Mouse (Mus musculus) neural tube, embryonic 15.5 days (tissue): ENCODE measurements around the gene Fcgr4. TPM values are rescaled to one million over a fixed set of nuclear protein-coding genes. Genes with fewer than 3 reads are reported as not detected.
"Not testable (repeated sequence)": the region's sequence is repeated elsewhere in the genome, so short reads cannot be mapped to it uniquely, and the experiment has no call there.

Experiments used
- ATAC-seq: fragments of 200-750 bp; cut with Nextera tagmentation; 2 replicates; pipeline ENCODE4 v1.8.0; 2017; ENCODE audit warnings: mild to moderate bottlenecking, moderate TSS enrichment, moderate library complexity; ENCODE audit not compliant: low FRiP score
- H3K27ac ChIP-seq: fragments of 300-500 bp; sonication (generic); replicated peaks from 2 replicates; pipeline ENCODE4 v1.5.1; 2015; ENCODE audit warnings: mild to moderate bottlenecking, inconsistent platforms
- H3K27me3 ChIP-seq: fragments of 300-500 bp; sonication (generic); replicated peaks from 2 replicates; pipeline ENCODE4 v1.6.1; 2015; ENCODE audit warnings: inconsistent platforms
- H3K36me3 ChIP-seq: fragments of 300-500 bp; sonication (generic); 2 replicates; pipeline ENCODE4 v1.6.1; 2015; ENCODE audit warnings: inconsistent platforms
- H3K4me1 ChIP-seq: fragments of 300-500 bp; sonication (generic); 2 replicates; pipeline ENCODE4 v1.6.1; 2015; ENCODE audit warnings: inconsistent platforms
- H3K4me2 ChIP-seq: fragments of 300-500 bp; sonication (generic); 2 replicates; pipeline ENCODE4 v1.6.1; 2015; ENCODE audit warnings: inconsistent platforms, mild to moderate bottlenecking, moderate library complexity
- H3K4me3 ChIP-seq: fragments of 300-500 bp; sonication (generic); replicated peaks from 2 replicates; pipeline ENCODE4 v1.5.1; 2015; ENCODE audit warnings: mild to moderate bottlenecking, inconsistent platforms
- H3K9ac ChIP-seq: fragments of 300-500 bp; sonication (generic); replicated peaks from 2 replicates; pipeline ENCODE4 v1.6.1; 2015; ENCODE audit warnings: mild to moderate bottlenecking, inconsistent platforms
- H3K9me3 ChIP-seq: fragments of 300-500 bp; sonication (generic); replicated peaks from 2 replicates; pipeline ENCODE4 v1.6.1; 2016; ENCODE audit warnings: inconsistent platforms
- WGBS: fragments of 180-500 bp; shearing (Covaris S2); methylation state at CpG from one replicate; pipeline ENCODE4 v1.1.7; 2015; ENCODE audit warnings: mixed read lengths; 5-methylcytosine and 5-hydroxymethylcytosine counted together
- polyA plus RNA-seq: library from polyadenylated mRNA; unstranded; fragments of >200 nt; fragmentation: Nextera tagmentation; extraction: Ambion mirVana; gene quantifications from 2 replicates; pipeline ENCODE4 v1.2.1, GENCODE M21; 2015

The Fcgr4 gene
- polyA plus RNA-seq = 0.40 and 0.95 TPM in 2 replicates

DNA sequence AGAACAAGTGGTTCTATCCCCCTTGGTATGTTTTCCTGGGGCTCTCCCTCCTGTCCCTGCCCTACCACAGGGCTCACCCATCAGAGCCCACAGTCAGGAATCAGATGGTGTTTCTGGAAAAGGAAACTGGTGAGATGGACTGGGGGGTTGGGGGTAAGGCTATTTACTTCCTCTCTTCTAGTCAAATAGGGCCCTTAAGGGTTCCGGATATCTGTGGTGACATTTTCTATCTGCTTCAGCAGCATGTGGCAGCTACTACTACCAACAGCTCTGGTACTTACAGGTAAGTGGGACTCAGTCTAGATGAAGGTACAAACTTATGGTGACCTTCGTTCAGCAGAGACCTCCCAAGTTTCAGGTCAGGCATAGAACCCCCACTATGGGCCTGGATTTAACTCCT is at the start of gene Fcgr4:
Fcgr4 (plus strand) TSS at position 184 of the 400 bp plus-strand sequence.
- H3K4me3 ChIP-seq = no peak within 1 kb of the TSS
- H3K36me3 ChIP-seq = no peaks in the 10 kb centered on the region
- no peaks in the 10 kb centered on the region for H3K4me1 ChIP-seq
- no peaks in the 10 kb centered on the region for H3K27me3 ChIP-seq
- H3K9ac ChIP-seq = no peak within 1 kb of the TSS
- no peak within 1 kb of the TSS for H3K4me2 ChIP-seq
- no peak within 1 kb of the TSS for H3K27ac ChIP-seq
- WGBS = 92% methylated on average over 2 of the region's 2 CpGs
- no peak for ATAC-seq
- H3K9me3 ChIP-seq = no peaks in the 10 kb centered on the region

DNA sequence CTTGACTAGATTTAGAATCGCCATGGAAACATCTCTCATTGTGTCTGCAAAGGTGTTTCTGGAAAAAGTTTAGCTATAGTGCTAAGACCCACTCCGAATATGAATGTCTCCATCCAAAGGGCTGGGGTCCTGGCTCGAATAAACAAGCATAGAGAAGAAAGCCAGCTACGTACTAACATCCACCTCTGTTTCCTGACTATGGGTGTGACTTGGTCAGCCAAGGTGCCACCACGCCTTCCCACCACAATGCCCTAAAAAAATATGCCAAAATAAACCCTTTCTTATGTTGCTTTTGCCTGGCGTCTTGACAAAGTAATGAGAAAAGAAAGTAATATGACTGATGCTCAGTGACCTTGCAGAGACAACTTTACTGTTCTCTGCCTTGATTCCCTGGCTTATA is 46.2 kb upstream of the Fcgr4 start:
- 87% methylated on average over 6 of the region's 6 CpGs for WGBS
- Histone ChIP-seq H3K9ac (no peak overlapping the region), H3K36me3 (no peaks in the 10 kb centered on the region), H3K4me2 (no peak overlapping the region), H3K27ac (no peak overlapping the region), H3K27me3 (no peaks in the 10 kb centered on the region), H3K9me3 (no peaks in the 10 kb centered on the region), H3K4me3 (no peak overlapping the region), H3K4me1 (no peaks in the 10 kb centered on the region)
- ATAC-seq = no peak

DNA sequence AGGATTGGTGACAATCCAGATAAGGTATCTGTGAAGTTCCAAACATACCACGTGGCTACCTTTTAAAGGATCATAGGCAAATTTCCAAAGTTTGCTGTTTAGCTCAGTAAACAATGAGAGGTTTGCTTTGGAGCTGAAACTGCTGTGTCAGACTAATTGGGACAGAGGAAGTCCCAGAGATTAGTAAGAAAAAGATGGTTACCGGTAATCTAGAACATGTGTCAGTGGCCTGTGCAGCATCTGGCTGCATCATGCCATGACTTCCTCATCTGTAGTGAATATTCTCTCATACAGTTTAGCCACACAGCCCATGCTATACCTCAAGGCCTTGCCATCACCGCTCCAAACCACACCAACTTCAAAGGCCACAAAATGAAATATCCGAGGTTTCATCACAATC is 45.8 kb upstream of the Fcgr4 start:
- no peak for ATAC-seq
- H3K4me1 ChIP-seq = no peaks in the 10 kb centered on the region
- H3K36me3 ChIP-seq = no peaks in the 10 kb centered on the region
- H3K4me3 ChIP-seq = no peak overlapping the region
- H3K9me3 ChIP-seq = no peaks in the 10 kb centered on the region
- no peak overlapping the region for H3K27ac ChIP-seq
- WGBS = 88% methylated on average over 4 of the region's 4 CpGs
- no peak overlapping the region for H3K4me2 ChIP-seq
- H3K9ac ChIP-seq = no peak overlapping the region
- no peaks in the 10 kb centered on the region for H3K27me3 ChIP-seq

DNA sequence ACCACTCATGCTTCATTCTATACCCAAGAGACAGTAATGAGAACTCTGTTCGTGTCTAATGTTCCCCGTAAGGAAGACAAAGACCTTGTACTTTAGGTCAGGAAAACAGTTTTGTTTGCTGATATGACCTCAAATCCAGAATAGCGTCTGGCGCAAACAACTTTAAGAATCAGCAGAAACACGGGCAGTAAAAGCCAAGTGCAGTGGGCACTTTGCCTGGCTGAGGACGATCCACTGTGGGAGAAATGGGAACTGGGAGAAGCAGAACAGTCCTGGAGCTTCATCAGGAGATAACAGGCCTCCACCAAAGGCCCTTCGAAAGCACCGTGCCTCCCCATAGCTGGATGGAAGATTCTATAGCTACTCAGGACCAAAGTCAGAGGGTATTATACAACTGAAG is 44.5 kb upstream of the Fcgr4 start:
- Histone ChIP-seq H3K9ac (no peak overlapping the region), H3K4me2 (no peak overlapping the region), H3K4me1 (no peaks in the 10 kb centered on the region), H3K4me3 (no peak overlapping the region), H3K27ac (no peak overlapping the region), H3K36me3 (no peaks in the 10 kb centered on the region), H3K27me3 (no peaks in the 10 kb centered on the region), H3K9me3 (no peaks in the 10 kb centered on the region)
- ATAC-seq = no peak
- WGBS = 88% methylated on average over 8 of the region's 8 CpGs

DNA sequence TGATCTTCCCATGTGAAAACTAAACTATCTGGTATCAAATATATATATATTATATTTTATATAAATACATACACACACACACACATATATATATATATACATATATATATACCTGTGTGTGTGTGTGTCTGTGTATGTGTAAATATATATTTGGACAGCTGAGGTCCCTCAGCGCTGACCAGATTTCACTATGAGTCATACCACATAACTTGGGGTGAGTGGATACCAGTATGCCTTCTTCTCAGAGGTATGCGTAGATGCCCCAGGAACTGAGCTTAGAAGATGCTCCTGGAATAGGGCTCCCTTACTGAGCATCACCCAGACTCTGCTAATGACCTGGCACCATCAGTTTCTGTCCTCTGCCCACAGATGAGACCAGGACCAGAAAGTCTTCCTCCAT is 44.0 kb upstream of the Fcgr4 start:
- WGBS = 94% methylated on average over 2 of the region's 2 CpGs
- Histone ChIP-seq H3K27ac (no peak overlapping the region), H3K4me1 (no peaks in the 10 kb centered on the region), H3K36me3 (no peaks in the 10 kb centered on the region), H3K27me3 (no peaks in the 10 kb centered on the region), H3K4me2 (no peak overlapping the region), H3K9me3 (no peaks in the 10 kb centered on the region), H3K4me3 (no peak overlapping the region), H3K9ac (no peak overlapping the region)
- no peak for ATAC-seq

DNA sequence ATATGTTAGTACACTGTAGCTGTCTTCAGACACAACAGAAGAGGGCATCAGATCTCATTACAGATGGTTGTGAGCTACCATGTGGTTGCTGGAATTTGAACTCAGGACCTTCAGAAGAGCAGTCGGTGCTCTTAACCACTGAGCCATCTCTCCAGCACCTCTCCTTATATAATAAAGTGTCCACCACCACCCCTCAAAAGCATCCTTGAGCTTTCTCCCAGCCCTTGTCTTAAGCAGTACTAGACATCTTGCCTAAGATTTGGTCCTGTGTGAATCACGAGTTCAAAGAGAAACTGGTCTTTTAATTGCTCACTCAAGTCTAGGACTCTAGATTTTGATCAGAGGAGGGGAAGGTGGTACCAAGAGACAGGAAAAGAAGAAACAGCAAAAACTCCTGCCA is 43.4 kb upstream of the Fcgr4 start:
- H3K36me3 ChIP-seq, H3K9ac ChIP-seq, ATAC-seq, H3K9me3 ChIP-seq, H3K4me3 ChIP-seq, H3K4me1 ChIP-seq, H3K27ac ChIP-seq, H3K4me2 ChIP-seq, H3K27me3 ChIP-seq: not testable (repeated sequence)
- WGBS = 67% methylated on average over 2 of the region's 2 CpGs

DNA sequence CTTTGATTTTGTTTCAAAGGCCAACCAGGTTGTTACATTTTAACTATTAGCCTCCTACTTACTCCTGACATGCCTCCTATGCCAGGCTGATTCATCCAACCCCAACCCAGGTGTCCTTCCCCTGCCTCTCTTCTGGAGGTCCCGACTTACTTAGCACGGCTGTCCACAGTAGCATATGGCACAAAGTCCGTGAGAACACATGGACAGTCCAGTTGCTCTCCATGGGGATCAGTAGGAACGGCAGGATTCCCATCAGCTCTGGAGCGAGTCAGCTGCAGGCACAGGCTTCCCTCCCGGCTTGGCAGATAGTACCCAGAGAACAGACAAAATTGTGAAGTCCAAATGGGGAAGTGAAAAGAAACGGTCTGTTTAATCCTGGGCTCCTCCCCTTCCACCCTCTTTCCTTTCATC is 43.0 kb upstream of the Fcgr4 start:
- ATAC-seq = no peak
- WGBS = 83% methylated on average over 7 of the region's 7 CpGs

DNA sequence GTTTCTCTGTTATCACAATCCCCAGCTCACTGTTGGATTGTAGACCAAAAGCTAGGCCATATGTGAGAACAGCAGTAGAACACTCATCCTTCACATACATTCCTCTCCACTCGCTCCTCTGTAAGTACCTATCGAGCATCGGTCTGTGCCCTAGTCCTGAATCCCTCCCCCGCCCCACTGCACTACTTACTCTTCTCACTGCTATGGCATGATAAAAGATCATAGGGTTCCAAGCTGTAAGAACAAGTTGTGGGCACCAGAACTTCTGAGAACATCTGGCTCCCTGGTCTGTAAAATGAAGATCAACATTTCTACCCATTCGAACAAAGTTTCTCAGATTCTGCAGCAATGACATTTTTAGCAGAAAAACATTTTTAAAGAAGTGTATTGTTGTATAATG is 42.3 kb upstream of the Fcgr4 start, which contains the start of gene Fcgr2b:
Fcgr2b (minus strand) TSS at position 101 of the 400 bp plus-strand sequence.
- ATAC-seq = no peak
- H3K4me1 ChIP-seq = no peaks in the 10 kb centered on the region
- no peaks in the 10 kb centered on the region for H3K27me3 ChIP-seq
- no peak within 1 kb of the TSS for H3K4me2 ChIP-seq
- no peak within 1 kb of the TSS for H3K9ac ChIP-seq
- no peaks in the 10 kb centered on the region for H3K9me3 ChIP-seq
- WGBS = 94% methylated on average over 5 of the region's 5 CpGs
- no peak within 1 kb of the TSS for H3K27ac ChIP-seq
- no peaks in the 10 kb centered on the region for H3K36me3 ChIP-seq
- H3K4me3 ChIP-seq = no peak within 1 kb of the TSS

More for the DNA sequence above, 43.0 kb upstream of the Fcgr4 start:
- no peak overlapping the region for H3K27ac ChIP-seq
- no peak overlapping the region for H3K9ac ChIP-seq
- no peaks in the 10 kb centered on the region for H3K27me3 ChIP-seq
- H3K9me3 ChIP-seq = no peaks in the 10 kb centered on the region
- H3K4me1 ChIP-seq = no peaks in the 10 kb centered on the region
- no peak overlapping the region for H3K4me2 ChIP-seq
- no peaks in the 10 kb centered on the region for H3K36me3 ChIP-seq
- no peak overlapping the region for H3K4me3 ChIP-seq

DNA sequence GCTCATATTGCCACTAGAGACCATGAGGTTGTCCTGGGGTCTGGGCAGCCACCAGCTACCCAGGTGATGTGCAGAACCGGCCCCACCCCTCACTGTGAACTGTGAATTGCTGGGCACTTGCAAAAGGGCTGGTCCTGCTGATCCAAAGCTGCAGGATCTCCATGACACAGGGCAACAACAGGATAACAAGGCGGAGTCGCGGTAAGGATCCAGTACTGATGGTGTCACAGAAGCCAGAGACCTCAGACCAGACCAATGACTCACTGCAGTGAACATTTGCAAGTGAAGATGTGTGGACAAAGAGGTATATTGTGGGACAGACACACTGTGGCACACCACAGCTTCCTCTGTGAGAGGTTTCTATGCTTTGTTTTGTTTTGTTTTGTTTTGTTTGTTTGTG is 40.1 kb upstream of the Fcgr4 start:
- H3K4me1 ChIP-seq = no peaks in the 10 kb centered on the region
- H3K9me3 ChIP-seq = no peaks in the 10 kb centered on the region
- 88% methylated on average over 4 of the region's 4 CpGs for WGBS
- no peak overlapping the region for H3K9ac ChIP-seq
- H3K27me3 ChIP-seq = no peaks in the 10 kb centered on the region
- H3K4me2 ChIP-seq = no peak overlapping the region
- no peak overlapping the region for H3K27ac ChIP-seq
- H3K36me3 ChIP-seq = no peaks in the 10 kb centered on the region
- no peak for ATAC-seq
- no peak overlapping the region for H3K4me3 ChIP-seq

DNA sequence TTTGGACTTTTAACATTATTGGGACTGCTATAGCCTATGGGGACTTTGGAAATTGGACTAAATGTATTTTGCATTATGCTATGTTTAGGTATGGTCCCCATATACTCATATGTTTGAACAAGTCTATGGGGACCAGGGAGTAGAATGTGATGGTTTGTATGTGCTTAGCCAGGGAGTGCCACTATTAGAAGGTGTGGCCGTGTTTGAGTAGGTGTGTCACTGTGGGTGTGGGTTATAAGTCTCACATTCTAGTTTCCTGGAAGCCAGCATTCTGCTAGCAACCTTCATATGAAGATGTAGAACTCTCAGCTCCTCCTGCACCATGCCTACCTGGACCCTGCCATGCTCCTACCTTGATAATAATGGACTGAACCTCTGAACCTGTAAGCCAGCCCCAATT is 37.0 kb upstream of the Fcgr4 start:
- H3K4me1 ChIP-seq, H3K4me3 ChIP-seq, H3K9me3 ChIP-seq, H3K36me3 ChIP-seq, ATAC-seq, H3K27ac ChIP-seq, H3K27me3 ChIP-seq, H3K9ac ChIP-seq, H3K4me2 ChIP-seq: not testable (repeated sequence)
- WGBS = 93% methylated on average over 1 of the region's 1 CpGs

DNA sequence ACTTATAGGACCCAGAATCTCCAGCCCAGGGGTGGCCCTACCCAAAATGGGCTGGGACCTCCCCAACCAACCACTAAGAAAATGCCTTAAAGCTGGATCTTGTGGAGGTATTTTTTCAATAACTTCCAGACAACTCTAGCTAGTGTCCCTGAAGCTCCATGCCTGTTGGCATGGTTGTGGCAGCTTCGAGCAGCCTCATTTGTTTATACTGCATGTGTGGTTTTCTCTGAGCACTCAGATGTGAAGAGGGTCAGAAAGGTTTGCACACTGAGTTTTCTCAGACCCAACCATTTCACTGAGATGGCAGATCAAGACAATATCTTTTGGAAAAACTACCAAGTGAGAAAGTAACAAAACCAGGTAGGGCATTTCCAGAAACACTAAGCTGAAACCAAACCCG is 36.4 kb upstream of the Fcgr4 start:
- ATAC-seq = no peak
- Histone ChIP-seq H3K27me3 (no peaks in the 10 kb centered on the region), H3K9ac (no peak overlapping the region), H3K4me2 (no peak overlapping the region), H3K4me3 (no peak overlapping the region), H3K27ac (no peak overlapping the region), H3K4me1 (no peaks in the 10 kb centered on the region), H3K9me3 (no peaks in the 10 kb centered on the region), H3K36me3 (no peaks in the 10 kb centered on the region)
- 89% methylated on average over 2 of the region's 2 CpGs for WGBS

DNA sequence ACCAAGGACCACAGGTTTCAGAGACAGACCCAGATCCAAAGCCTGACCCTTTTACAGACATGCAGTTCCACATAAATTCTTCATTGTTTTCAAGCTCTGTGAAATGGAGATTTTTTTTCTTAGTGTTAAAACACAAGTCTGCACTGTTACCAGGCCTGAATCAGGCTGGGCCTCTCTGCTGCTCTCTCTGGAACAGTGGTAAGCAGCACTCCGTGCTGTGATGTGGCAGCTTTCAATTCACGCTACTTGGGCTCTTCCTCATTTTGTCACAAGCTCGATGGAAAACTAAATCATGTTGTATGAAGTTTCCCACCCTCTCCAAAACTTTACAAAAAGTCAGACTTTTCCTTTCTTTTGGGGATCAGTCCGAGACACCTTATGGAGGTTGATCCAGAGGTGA is 35.7 kb upstream of the Fcgr4 start:
- H3K9ac ChIP-seq = no peak overlapping the region
- ATAC-seq = no peak
- no peaks in the 10 kb centered on the region for H3K27me3 ChIP-seq
- no peaks in the 10 kb centered on the region for H3K36me3 ChIP-seq
- no peak overlapping the region for H3K4me2 ChIP-seq
- H3K9me3 ChIP-seq = no peaks in the 10 kb centered on the region
- no peaks in the 10 kb centered on the region for H3K4me1 ChIP-seq
- H3K4me3 ChIP-seq = no peak overlapping the region
- 82% methylated on average over 4 of the region's 4 CpGs for WGBS
- no peak overlapping the region for H3K27ac ChIP-seq

DNA sequence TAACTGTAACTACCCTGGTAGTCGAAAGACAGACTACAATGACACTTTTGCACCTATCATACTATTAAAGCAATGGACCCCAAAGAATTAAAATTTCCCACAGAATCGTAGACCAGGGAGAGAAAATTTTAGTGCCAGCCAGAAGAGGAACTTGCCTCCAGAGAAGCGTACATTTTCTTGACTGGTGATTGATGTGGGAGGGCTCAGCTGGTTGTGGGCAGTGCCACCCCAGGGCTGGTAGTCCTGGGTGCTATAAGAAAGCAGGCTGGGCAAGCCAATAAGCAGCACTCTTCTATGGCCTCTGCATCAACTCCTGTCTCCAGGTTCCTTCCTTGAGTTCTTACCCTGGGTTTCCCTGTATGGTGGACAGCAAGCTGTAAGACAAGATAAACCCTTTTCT is 33.6 kb upstream of the Fcgr4 start:
- H3K9me3 ChIP-seq = no peaks in the 10 kb centered on the region
- 81% methylated on average over 3 of the region's 3 CpGs for WGBS

More for the DNA sequence above, 33.6 kb upstream of the Fcgr4 start:
- no peak overlapping the region for H3K4me2 ChIP-seq
- no peaks in the 10 kb centered on the region for H3K4me1 ChIP-seq
- H3K9ac ChIP-seq = no peak overlapping the region
- ATAC-seq = no peak
- H3K36me3 ChIP-seq = no peaks in the 10 kb centered on the region
- no peak overlapping the region for H3K4me3 ChIP-seq
- no peak overlapping the region for H3K27ac ChIP-seq
- H3K27me3 ChIP-seq = no peaks in the 10 kb centered on the region
